Mouse (Mus musculus): ENCODE results near the gene Cab39.
"Not testable (repeated sequence)": the region's sequence is repeated elsewhere in the genome, so short reads cannot be mapped to it uniquely, and the experiment has no call there.

Cab39 gene

GRCm38 (mm10) chr1:85790565-85790964, 2.7 kb upstream of the Cab39 start:
- no peak for DNase-seq (ENCODE audit: low read depth, low spot score)

GRCm38 (mm10) chr1:85791476-85791875, 1.8 kb upstream of the Cab39 start:
- DNase-seq (ENCODE audit: low read depth, low spot score): no peak

GRCm38 (mm10) chr1:85794106-85794771, 998 bp downstream of the Cab39 start:
- DNase-seq (ENCODE audit: low read depth, low spot score): peak; percentile 67

- no peak for DNase-seq (ENCODE audit: low read depth, low spot score)
Measured at GRCm38 (mm10) chr1:85795196-85795595, 2.0 kb downstream of the Cab39 start.

- no peak for DNase-seq (ENCODE audit: low read depth, low spot score)
Measured at GRCm38 (mm10) chr1:85799776-85800175, 6.5 kb downstream of the Cab39 start.

GRCm38 (mm10) chr1:85802517-85802916, 9.3 kb downstream of the Cab39 start:
- no peak for DNase-seq (ENCODE audit: low read depth, low spot score)

- no peak for DNase-seq (ENCODE audit: low read depth, low spot score)
Measured at GRCm38 (mm10) chr1:85804551-85804950, 11.3 kb downstream of the Cab39 start.

GRCm38 (mm10) chr1:85809256-85809655, 16.0 kb downstream of the Cab39 start:
- DNase-seq (ENCODE audit: low read depth, low spot score): no peak

- DNase-seq (ENCODE audit: low read depth, low spot score): no peak
Measured at GRCm38 (mm10) chr1:85810343-85810742, 17.1 kb downstream of the Cab39 start.

- DNase-seq (ENCODE audit: low read depth, low spot score): no peak
Measured at GRCm38 (mm10) chr1:85810787-85811186, 17.5 kb downstream of the Cab39 start.

GRCm38 (mm10) chr1:85814213-85814612, 21.0 kb downstream of the Cab39 start:
- not testable (repeated sequence) for DNase-seq (ENCODE audit: low read depth, low spot score)

GRCm38 (mm10) chr1:85818121-85818520, 24.9 kb downstream of the Cab39 start:
- no peak for DNase-seq (ENCODE audit: low read depth, low spot score)

- no peak for DNase-seq (ENCODE audit: low read depth, low spot score)
Measured at GRCm38 (mm10) chr1:85819695-85820094, 26.5 kb downstream of the Cab39 start.

GRCm38 (mm10) chr1:85822239-85822638, 29.0 kb downstream of the Cab39 start:
- DNase-seq (ENCODE audit: low read depth, low spot score): no peak

- no peak for DNase-seq (ENCODE audit: low read depth, low spot score)
Measured at GRCm38 (mm10) chr1:85824905-85825304, 31.7 kb downstream of the Cab39 start.

- DNase-seq (ENCODE audit: low read depth, low spot score): no peak
Measured at GRCm38 (mm10) chr1:85827166-85827565, 33.9 kb downstream of the Cab39 start.

GRCm38 (mm10) chr1:85829016-85829415, 35.8 kb downstream of the Cab39 start:
- DNase-seq (ENCODE audit: low read depth, low spot score): no peak

- peak; percentile 64 for DNase-seq (ENCODE audit: low read depth, low spot score)
Measured at GRCm38 (mm10) chr1:85838056-85838455, 44.8 kb downstream of the Cab39 start.

- no peak for DNase-seq (ENCODE audit: low read depth, low spot score)
Measured at GRCm38 (mm10) chr1:85839356-85839755, 46.1 kb downstream of the Cab39 start.

- DNase-seq (ENCODE audit: low read depth, low spot score): peak; percentile 19
Measured at GRCm38 (mm10) chr1:85839790-85840189, 46.5 kb downstream of the Cab39 start.

GRCm38 (mm10) chr1:85840421-85840820, 47.2 kb downstream of the Cab39 start:
- DNase-seq (ENCODE audit: low read depth, low spot score): peak; percentile 74

GRCm38 (mm10) chr1:85842251-85842650, 49.0 kb downstream of the Cab39 start:
- DNase-seq (ENCODE audit: low read depth, low spot score): peak; percentile 67

GRCm38 (mm10) chr1:85843291-85843863, 50.1 kb downstream of the Cab39 start:
- peak; percentile 86 for DNase-seq (ENCODE audit: low read depth, low spot score)
